Mouse (Mus musculus): ENCODE results near the gene Tmem132d.

DNA sequence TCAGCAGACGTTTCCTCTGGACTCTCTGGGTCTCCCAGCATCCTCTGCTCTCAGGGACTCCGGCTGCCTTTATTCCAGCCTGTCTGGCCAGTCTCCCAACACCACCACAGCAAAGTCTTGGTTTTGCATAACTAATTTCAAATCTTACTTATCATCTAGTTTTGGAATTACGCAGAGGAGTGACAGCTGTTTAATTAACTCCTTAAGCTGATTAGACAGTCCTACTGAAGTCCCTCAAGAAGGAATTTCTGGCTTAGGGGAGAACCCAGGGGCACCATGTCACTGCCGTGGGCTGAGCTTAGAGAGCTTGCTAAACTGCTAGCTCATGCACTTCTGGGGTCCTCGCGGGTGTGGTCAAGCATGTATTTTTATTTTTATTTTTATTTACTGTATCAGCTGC, 558.4 kb downstream of the Tmem132d start:
- TF ChIP-seq POLR2A (IDR thresholded peaks at IDR 0.05; ENCODE audit: low read depth, low read length) (no peak), CTCF (IDR thresholded peaks at IDR 0.05; ENCODE audit: borderline replicate concordance, insufficient read depth, low read length) (no peak)

All from embryonic fibroblast, embryonic 13.5 days (primary cell).